Mouse (Mus musculus) MEL (cell line): ENCODE results near the gene 1700123O20Rik. TPM values are rescaled to one million over a fixed set of nuclear protein-coding genes. Genes with fewer than 3 reads are reported as not detected.

Experiments used
- DNase-seq: peaks from one replicate; pipeline ENCODE4 v3.0.0; 2011; ENCODE audit warnings: low read depth, low spot score
- H3K27ac ChIP-seq: 2 replicates; pipeline ENCODE4 v1.5.1; 2012; ENCODE audit warnings: low read depth, mild to moderate bottlenecking, control low read depth, low read length, moderate library complexity; ENCODE audit not compliant: control insufficient read depth
- H3K27me3 ChIP-seq, 2 experiments: fragments of 150-350 bp in 1 of 2; sonication (generic) in 1 of 2; 2 replicates each; pipeline ENCODE4 v1.6.1; 2012; ENCODE audit warnings: low read length in 2 of 2, mild to moderate bottlenecking in 2 of 2, improper control_type of control experiment in 1 of 2, moderate library complexity in 1 of 2; ENCODE audit not compliant: insufficient read depth in 2 of 2, control insufficient read depth in 1 of 2
- H3K36me3 ChIP-seq, 2 experiments: 2 replicates each; pipeline ENCODE4 v1.6.1; 2012 to 2014; ENCODE audit warnings: low read length in 2 of 2, improper control_type of control experiment in 1 of 2, inconsistent platforms in 1 of 2, mild to moderate bottlenecking in 1 of 2; ENCODE audit not compliant: insufficient read depth in 2 of 2, control insufficient read depth in 1 of 2
- H3K4me1 ChIP-seq, 2 experiments: fragments of 150-350 bp in 1 of 2; sonication (generic) in 1 of 2; 2 replicates each; pipeline ENCODE4 v1.6.1; 2012; ENCODE audit warnings: low read length in 2 of 2, improper control_type of control experiment in 1 of 2, mild to moderate bottlenecking in 1 of 2; ENCODE audit not compliant: insufficient read depth in 2 of 2, control insufficient read depth in 1 of 2
- H3K4me3 ChIP-seq, 2 experiments: fragments of 150-350 bp in 1 of 2; sonication (generic) in 1 of 2; 2 replicates each; pipeline ENCODE4 v1.5.1; 2012; ENCODE audit warnings: low read depth in 2 of 2, low read length in 2 of 2, mild to moderate bottlenecking in 2 of 2, moderate library complexity in 2 of 2, control low read depth in 1 of 2, improper control_type of control experiment in 1 of 2; ENCODE audit not compliant: control insufficient read depth in 1 of 2, insufficient read depth in 1 of 2
- H3K79me2 ChIP-seq: 2 replicates; pipeline ENCODE4 v1.6.1; 2012; ENCODE audit warnings: mild to moderate bottlenecking, low read length, moderate library complexity; ENCODE audit not compliant: control insufficient read depth, poor library complexity, insufficient read depth
- H3K9ac ChIP-seq: 2 replicates; pipeline ENCODE4 v1.6.1; 2012; ENCODE audit warnings: low read depth, mild to moderate bottlenecking, control low read depth, low read length, moderate library complexity; ENCODE audit not compliant: control insufficient read depth, poor library complexity, severe bottlenecking
- H3K9me3 ChIP-seq: fragments of 150-350 bp; sonication (generic); replicated peaks from 2 replicates; pipeline ENCODE4 v1.6.1; 2012; ENCODE audit warnings: mild to moderate bottlenecking, low read length, improper control_type of control experiment, moderate library complexity; ENCODE audit not compliant: insufficient read depth
- CHD1 ChIP-seq: IDR thresholded peaks from 2 replicates; pipeline ENCODE4 v1.6.1; 2012; ENCODE audit warnings: low read depth, mild to moderate bottlenecking, inconsistent platforms, low read length, improper control_type of control experiment
- ELF1 ChIP-seq: IDR thresholded peaks from 2 replicates; pipeline ENCODE4 v1.6.1; 2014; ENCODE audit warnings: low read depth, mild to moderate bottlenecking, inconsistent platforms, low read length, improper control_type of control experiment, moderate library complexity
- GATA1 ChIP-seq: IDR thresholded peaks from 2 replicates; pipeline ENCODE4 v1.6.1; 2011; ENCODE audit warnings: low read depth, low read length, improper control_type of control experiment
- HCFC1 ChIP-seq: IDR thresholded peaks from 2 replicates; pipeline ENCODE4 v1.6.1; 2012; ENCODE audit warnings: low read depth, mild to moderate bottlenecking, inconsistent platforms, low read length, improper control_type of control experiment, moderate library complexity
- KAT2A ChIP-seq: conservative IDR thresholded peaks from 2 replicates; pipeline ENCODE4 v1.6.1; 2012; ENCODE audit warnings: low read depth, low read length, improper control_type of control experiment, inconsistent platforms
- MAFK ChIP-seq: IDR thresholded peaks from 2 replicates; pipeline ENCODE4 v1.6.1; 2011; ENCODE audit warnings: low read depth, mild to moderate bottlenecking, low read length, improper control_type of control experiment, borderline replicate concordance
- MAX ChIP-seq: IDR thresholded peaks from 2 replicates; pipeline ENCODE4 v1.6.1; 2011; ENCODE audit warnings: low read length, improper control_type of control experiment
- MEF2A ChIP-seq: IDR thresholded peaks from 2 replicates; pipeline ENCODE4 v1.6.1; 2014; ENCODE audit warnings: low read depth, mild to moderate bottlenecking, inconsistent platforms, low read length, improper control_type of control experiment; ENCODE audit not compliant: poor library complexity, insufficient replicate concordance, severe bottlenecking; ENCODE audit errors: extremely low read depth
- MYC ChIP-seq: IDR thresholded peaks from 2 replicates; pipeline ENCODE4 v1.6.1; 2011; ENCODE audit warnings: low read depth, mild to moderate bottlenecking, low read length, improper control_type of control experiment, moderate library complexity
- POLR2A ChIP-seq, 2 experiments: IDR thresholded peaks; 2 replicates each; pipeline ENCODE4 v1.6.1; 2011 to 2012; ENCODE audit warnings: low read length in 2 of 2, mild to moderate bottlenecking in 2 of 2, control low read depth in 1 of 2, improper control_type of control experiment in 1 of 2, low read depth in 1 of 2, moderate library complexity in 1 of 2; ENCODE audit not compliant: control insufficient read depth in 1 of 2, insufficient read depth in 1 of 2, poor library complexity in 1 of 2
- POLR2AphosphoS2 ChIP-seq: IDR thresholded peaks from 2 replicates; pipeline ENCODE4 v1.6.1; 2011; ENCODE audit warnings: low read length, improper control_type of control experiment
- SIN3A ChIP-seq: IDR thresholded peaks from 2 replicates; pipeline ENCODE4 v1.6.1; 2012; ENCODE audit warnings: low read length, improper control_type of control experiment, inconsistent platforms
- TCF12 ChIP-seq: IDR thresholded peaks from 2 replicates; pipeline ENCODE4 v1.6.1; 2014; ENCODE audit warnings: low read depth, mild to moderate bottlenecking, inconsistent platforms, low read length, improper control_type of control experiment, moderate library complexity
- USF1 ChIP-seq: IDR thresholded peaks from 2 replicates; pipeline ENCODE4 v1.6.1; 2014; ENCODE audit warnings: low read depth, mild to moderate bottlenecking, inconsistent platforms, low read length, improper control_type of control experiment, moderate library complexity
- USF2 ChIP-seq, 2 experiments: IDR thresholded peaks; 2 replicates each; pipeline ENCODE4 v1.6.1; 2011 to 2012; ENCODE audit warnings: improper control_type of control experiment in 2 of 2, low read length in 2 of 2, borderline replicate concordance in 1 of 2, inconsistent platforms in 1 of 2, low read depth in 1 of 2, mild to moderate bottlenecking in 1 of 2; ENCODE audit not compliant: insufficient read depth in 1 of 2
- ZC3H11A ChIP-seq: IDR thresholded peaks from 2 replicates; pipeline ENCODE4 v1.6.1; 2012; ENCODE audit warnings: low read depth, mild to moderate bottlenecking, inconsistent platforms, low read length, improper control_type of control experiment
- ZKSCAN1 ChIP-seq: IDR thresholded peaks from 2 replicates; pipeline ENCODE4 v1.6.1; 2012; ENCODE audit warnings: low read depth, mild to moderate bottlenecking, inconsistent platforms, low read length, improper control_type of control experiment, moderate library complexity
- ZMIZ1 ChIP-seq: IDR thresholded peaks from 2 replicates; pipeline ENCODE4 v1.6.1; 2012; ENCODE audit warnings: low read depth, mild to moderate bottlenecking, inconsistent platforms, low read length, improper control_type of control experiment, moderate library complexity
- polyA plus RNA-seq, 2 experiments: library from polyadenylated mRNA; stranded (reverse) in 1 of 2; unstranded in 1 of 2; fragments of >175 nt in 1 of 2; fragments of >200 nt in 1 of 2; gene quantifications; 2 replicates each; pipeline versions ENCODE4 v1.2.1 to v1.2.4; 2012; ENCODE audit warnings: low replicate concordance in 2 of 2, low read depth in 1 of 2; ENCODE audit not compliant: insufficient read length in 2 of 2, insufficient read depth in 1 of 2, missing spikeins in 1 of 2
- total RNA-seq: library from RNA; depleted of rRNA; stranded (reverse); fragments of 300-350 nt; gene quantifications from 2 replicates; pipeline ENCODE4 v1.2.3, GENCODE M21; 2012

1700123O20Rik gene
- total and polyA plus RNA-seq, 3 experiments: 44.2 to 72.8 TPM; not detected in 1

DNA sequence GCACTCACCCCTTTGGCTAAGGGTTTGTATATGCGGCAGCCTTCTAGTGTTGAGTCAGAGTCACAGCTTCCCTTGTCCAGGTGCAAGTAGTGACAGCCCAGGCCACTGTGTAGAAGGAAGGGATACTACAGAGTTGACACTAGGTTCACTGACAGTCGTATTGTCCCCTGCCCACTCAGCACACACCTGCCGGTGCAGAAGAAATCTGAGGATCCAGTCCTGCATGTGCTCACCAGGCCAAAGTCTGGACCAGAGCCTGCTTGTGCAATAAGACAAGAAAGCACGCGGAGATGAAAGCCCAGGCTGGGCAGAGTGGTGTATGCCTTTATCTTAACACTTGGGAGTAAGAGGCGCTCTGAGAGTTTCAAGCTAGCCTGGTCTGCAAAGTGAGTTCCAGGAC is 9.0 kb downstream of the 1700123O20Rik start:
- TF ChIP-seq SIN3A (no peak), POLR2AphosphoS2 (no peak), USF1 (no peak), POLR2A (IDR thresholded peaks at IDR 0.05; ENCODE audit: control insufficient read depth in 1 of 2, insufficient read depth in 1 of 2, low read depth in 1 of 2, low read length in 2 of 2, poor library complexity in 1 of 2) (no peak), TCF12 (no peak)
- no peak for DNase-seq
- Histone ChIP-seq H3K79me2 (no peaks in the 10 kb centered on the region), H3K9ac (no peak overlapping the region), H3K36me3 (peaks cover 0 to 2% of the 10 kb centered on the region in 2 experiments; a peak in 1 of 4 replicates), H3K27ac (no peak overlapping the region), H3K4me1 (no peaks in the 10 kb centered on the region), H3K27me3 (no peaks in the 10 kb centered on the region), H3K9me3 (no peaks in the 10 kb centered on the region), H3K4me3 (no peak overlapping the region)

DNA sequence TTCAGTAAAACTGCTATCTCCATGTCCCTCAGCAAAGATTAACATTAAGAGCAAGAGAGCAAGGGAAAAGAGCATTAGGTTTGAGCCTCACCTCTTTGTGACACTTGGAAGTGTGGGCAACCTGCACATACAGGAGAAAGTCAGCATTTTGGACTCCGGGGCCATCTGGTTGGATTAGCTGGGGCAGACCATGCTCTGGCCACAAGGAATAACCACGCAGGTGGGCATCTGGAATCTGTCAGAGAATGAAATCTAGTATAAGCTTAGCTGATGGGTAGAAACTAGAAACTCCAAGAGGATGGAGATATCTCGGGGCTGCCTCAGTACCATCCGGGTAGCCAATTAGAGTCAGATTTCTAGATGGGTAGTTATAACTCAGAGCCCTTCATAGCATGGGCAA is 10.7 kb downstream of the 1700123O20Rik start:
- DNase-seq: no peak
- peaks cover 0 to 2% of the 10 kb centered on the region in 2 experiments; a peak in 1 of 4 replicates for H3K36me3 ChIP-seq
- H3K79me2 ChIP-seq: no peaks in the 10 kb centered on the region
- no peaks in the 10 kb centered on the region for H3K27me3 ChIP-seq
- H3K9ac ChIP-seq: no peak overlapping the region
- no peaks in the 10 kb centered on the region for H3K4me1 ChIP-seq
- no peak overlapping the region for H3K27ac ChIP-seq
- no peaks in the 10 kb centered on the region for H3K9me3 ChIP-seq
- TF ChIP-seq ELF1 (no peak), HCFC1 (no peak), MEF2A (no peak), USF2 (IDR thresholded peaks at IDR 0.05; ENCODE audit: borderline replicate concordance in 1 of 2, insufficient read depth in 1 of 2, low read depth in 1 of 2, low read length in 2 of 2) (no peak), ZKSCAN1 (no peak), MAFK (no peak), KAT2A (no peak)
- no peak overlapping the region for H3K4me3 ChIP-seq

DNA sequence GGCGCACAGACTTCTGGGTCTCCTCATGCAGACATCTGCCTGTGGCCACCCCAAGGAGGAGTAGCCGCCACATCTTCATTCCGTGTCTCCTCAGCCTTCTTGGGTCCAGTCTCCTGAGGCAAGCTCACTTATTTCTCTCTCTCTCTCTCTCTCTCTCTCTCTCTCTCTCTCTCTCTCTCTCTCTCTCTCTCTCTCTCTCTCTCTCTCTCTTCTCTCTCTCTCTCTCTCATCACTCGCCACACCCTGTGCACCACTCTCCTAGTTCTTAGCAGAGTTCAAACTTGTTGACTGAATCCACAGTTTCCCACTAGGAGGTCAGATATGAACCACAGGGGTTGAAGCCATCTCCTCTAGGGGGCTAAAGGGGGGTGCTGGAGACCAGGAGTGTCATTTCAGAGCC is 12.7 kb downstream of the 1700123O20Rik start, which contains the start of gene Gm29776:
TSS of gene Gm29776 (minus strand) at position 101 of the 400 bp plus-strand sequence.
- no peak within 1 kb of the TSS for H3K27ac ChIP-seq
- no peaks in the 10 kb centered on the region for H3K27me3 ChIP-seq
- no peaks in the 10 kb centered on the region for H3K79me2 ChIP-seq
- no peak for DNase-seq
- H3K36me3 ChIP-seq: peaks cover 0 to 5% of the 10 kb centered on the region in 2 experiments; a peak in 2 of 4 replicates
- TF ChIP-seq USF2 (IDR thresholded peaks at IDR 0.05; ENCODE audit: borderline replicate concordance in 1 of 2, insufficient read depth in 1 of 2, low read depth in 1 of 2, low read length in 2 of 2): no peak
- TF ChIP-seq MAX: no peak
- no peak for TF ChIP-seq CHD1
- no peak for TF ChIP-seq POLR2AphosphoS2
- no peak for TF ChIP-seq USF1
- no peak for TF ChIP-seq MYC
- TF ChIP-seq ZMIZ1: no peak
- TF ChIP-seq ZC3H11A: no peak
- TF ChIP-seq POLR2A (IDR thresholded peaks at IDR 0.05; ENCODE audit: control insufficient read depth in 1 of 2, insufficient read depth in 1 of 2, low read depth in 1 of 2, low read length in 2 of 2, poor library complexity in 1 of 2): no peak
- TF ChIP-seq GATA1: no peak
- no peak for TF ChIP-seq HCFC1
- no peak within 1 kb of the TSS for H3K4me3 ChIP-seq
- H3K9me3 ChIP-seq: no peaks in the 10 kb centered on the region
- no peak within 1 kb of the TSS for H3K9ac ChIP-seq
- H3K4me1 ChIP-seq: peaks cover 3 to 14% of the 10 kb centered on the region in 2 experiments
